Mouse (Mus musculus) limb, embryonic 11.5 days (tissue): ENCODE measurements around the gene Pramel7. TPM values are rescaled to one million over a fixed set of nuclear protein-coding genes. Genes with fewer than 3 reads are reported as not detected.
"Not testable (repeated sequence)": the region's sequence is repeated elsewhere in the genome, so short reads cannot be mapped to it uniquely, and the experiment has no call there.

Source experiments
- ATAC-seq: fragments of 200-750 bp; cut with Nextera tagmentation; 2 replicates; pipeline ENCODE4 v1.8.0; 2017; ENCODE audit warnings: low read depth; ENCODE audit not compliant: insufficient number of reproducible peaks, low FRiP score, low TSS enrichment
- DNase-seq: peaks from one replicate; pipeline ENCODE4 v3.0.0-alpha.2; 2015; ENCODE audit warnings: low spot score
- H3K27ac ChIP-seq: fragments of 300-500 bp; sonication (generic); replicated peaks from 2 replicates; pipeline ENCODE4 v1.5.1; 2014; ENCODE audit warnings: low read depth, mild to moderate bottlenecking, low read length
- H3K27me3 ChIP-seq: fragments of 300-500 bp; sonication (generic); 2 replicates; pipeline ENCODE4 v1.6.1; 2014; ENCODE audit warnings: mild to moderate bottlenecking, low read length, mixed read lengths; ENCODE audit not compliant: control insufficient read depth, insufficient read depth
- H3K36me3 ChIP-seq: fragments of 300-500 bp; sonication (generic); 2 replicates; pipeline ENCODE4 v1.6.1; 2014; ENCODE audit warnings: mild to moderate bottlenecking, low read length, moderate library complexity, mixed read lengths; ENCODE audit not compliant: control insufficient read depth, insufficient read depth
- H3K4me1 ChIP-seq: fragments of 300-500 bp; sonication (generic); 2 replicates; pipeline ENCODE4 v1.6.1; 2014; ENCODE audit warnings: low read length, mixed read lengths; ENCODE audit not compliant: control insufficient read depth, insufficient read depth
- H3K4me2 ChIP-seq: fragments of 300-500 bp; sonication (generic); 2 replicates; pipeline ENCODE4 v1.6.1; 2014; ENCODE audit warnings: low read depth, mild to moderate bottlenecking, moderate library complexity; ENCODE audit not compliant: severe bottlenecking
- H3K4me3 ChIP-seq: fragments of 300-500 bp; sonication (generic); 2 replicates; pipeline ENCODE4 v1.5.1; 2014; ENCODE audit warnings: low read depth, low read length
- H3K9ac ChIP-seq: fragments of 300-500 bp; sonication (generic); 2 replicates; pipeline ENCODE4 v1.6.1; 2014; ENCODE audit warnings: mild to moderate bottlenecking, low read length
- H3K9me3 ChIP-seq: fragments of 300-500 bp; sonication (generic); 2 replicates; pipeline ENCODE4 v1.6.1; 2016; ENCODE audit warnings: low read length; ENCODE audit not compliant: control insufficient read depth
- WGBS: fragments of 180-500 bp; shearing (Covaris S2); extraction: QIAGEN DNeasy Blood & Tissue Kit; methylation state at CpG from one replicate; pipeline ENCODE4 v1.1.7; 2014; 5-methylcytosine and 5-hydroxymethylcytosine counted together
- polyA plus RNA-seq: library from polyadenylated mRNA; unstranded; fragments of >200 nt; fragmentation: Nextera tagmentation; extraction: Ambion mirVana; gene quantifications from 2 replicates; pipeline ENCODE4 v1.2.1, GENCODE M21; 2014

Gene Pramel7
- polyA plus RNA-seq: not detected in 2 replicates

DNA sequence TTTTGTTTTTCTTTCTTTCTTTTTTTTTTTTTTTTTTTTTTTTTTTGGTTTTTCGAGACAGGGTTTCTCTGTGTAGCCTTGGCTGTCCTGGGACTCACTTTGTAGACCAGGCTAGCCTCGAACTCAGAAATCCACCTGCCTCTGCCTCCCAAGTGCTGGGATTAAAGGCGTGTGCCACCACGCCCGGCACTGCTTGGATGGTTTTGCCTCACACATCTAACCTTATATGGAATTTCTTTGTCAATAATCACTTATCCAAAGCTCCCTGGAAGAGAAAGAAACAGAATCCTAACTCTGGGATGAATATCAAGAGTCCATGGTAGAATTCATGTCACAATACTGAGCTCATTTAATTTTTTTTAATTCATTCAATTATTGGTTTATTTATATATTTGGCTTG is at the start of gene Pramel7:
Pramel7 (minus strand) TSS at position 101 of the 400 bp plus-strand sequence.
- not testable (repeated sequence) for H3K27me3 ChIP-seq, H3K4me1 ChIP-seq, H3K36me3 ChIP-seq, H3K4me2 ChIP-seq, H3K4me3 ChIP-seq, H3K27ac ChIP-seq, DNase-seq, H3K9me3 ChIP-seq, ATAC-seq, H3K9ac ChIP-seq
- 91% methylated on average over 4 of the region's 5 CpGs for WGBS

GRCm38 (mm10) chr2:87545442-87545841 is 48.5 kb upstream of the Pramel7 start, which contains the start of gene Olfr1128:
Gene Olfr1128 (minus strand): TSS chr2:87545542.
- no peak for DNase-seq
- Histone ChIP-seq H3K4me3 (no peak within 1 kb of the TSS), H3K4me1 (no peaks in the 10 kb centered on the region), H3K4me2 (no peak within 1 kb of the TSS), H3K27ac (no peak within 1 kb of the TSS), H3K9me3 (no peaks in the 10 kb centered on the region), H3K9ac (no peak within 1 kb of the TSS), H3K36me3 (no peaks in the 10 kb centered on the region), H3K27me3 (no peaks in the 10 kb centered on the region)
- ATAC-seq: no peak
- WGBS: 94% methylated on average over 1 of the region's 1 CpGs

DNA sequence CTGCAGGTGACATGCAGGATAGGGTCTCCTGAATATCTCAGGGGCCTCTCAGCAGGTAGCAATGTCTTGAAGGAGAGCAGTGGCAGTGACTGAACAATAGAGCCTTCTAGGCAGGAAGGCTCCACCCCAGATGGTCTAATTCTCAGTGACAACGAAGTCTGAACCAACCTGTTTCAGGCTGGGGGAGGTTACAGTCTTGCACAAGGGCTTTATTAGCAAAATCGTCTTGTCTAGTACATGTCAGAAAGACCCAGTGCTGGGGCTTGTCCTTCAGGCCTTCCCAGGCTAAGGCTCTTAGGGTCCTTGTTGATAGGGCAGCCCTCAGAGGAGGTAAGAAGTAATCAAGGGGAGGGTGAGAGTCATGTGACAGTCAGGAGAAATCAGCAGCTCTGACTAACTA is 37.9 kb upstream of the Pramel7 start:
- Histone ChIP-seq H3K4me1 (no peaks in the 10 kb centered on the region), H3K27me3 (no peaks in the 10 kb centered on the region), H3K27ac (no peak overlapping the region), H3K9ac (no peak overlapping the region), H3K9me3 (no peaks in the 10 kb centered on the region), H3K4me2 (no peak overlapping the region), H3K36me3 (no peaks in the 10 kb centered on the region), H3K4me3 (no peak overlapping the region)
- 74% methylated on average over 2 of the region's 2 CpGs for WGBS
- ATAC-seq (no peak), DNase-seq (no peak)

DNA sequence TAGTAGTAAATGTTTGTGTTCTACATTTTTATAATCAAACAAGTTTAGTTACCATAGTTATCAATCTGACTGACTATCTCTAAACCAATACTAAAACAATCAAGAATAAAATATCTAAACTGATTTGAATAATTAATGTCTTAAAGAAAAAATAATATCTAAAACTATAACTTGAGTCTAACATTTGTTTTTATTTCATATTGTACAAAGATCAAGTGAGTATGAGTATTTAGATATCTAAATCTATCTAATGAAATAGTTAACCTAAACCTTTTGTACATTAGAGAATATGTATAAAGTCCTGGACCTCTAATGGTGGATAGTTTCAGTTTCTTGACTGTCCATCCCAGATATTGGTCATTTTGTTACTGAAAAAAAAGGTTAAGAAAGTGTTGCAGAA is 34.6 kb upstream of the Pramel7 start, which contains the start of gene Olfr153:
Olfr153 (plus strand) TSS at position 301 of the 400 bp plus-strand sequence.
- H3K9ac ChIP-seq: no peak within 1 kb of the TSS
- H3K4me3 ChIP-seq: no peak within 1 kb of the TSS
- H3K36me3 ChIP-seq: no peaks in the 10 kb centered on the region
- H3K9me3 ChIP-seq: no peaks in the 10 kb centered on the region
- no peaks in the 10 kb centered on the region for H3K4me1 ChIP-seq
- H3K4me2 ChIP-seq: no peak within 1 kb of the TSS
- ATAC-seq (no peak), DNase-seq (no peak)
- H3K27me3 ChIP-seq: no peaks in the 10 kb centered on the region
- H3K27ac ChIP-seq: no peak within 1 kb of the TSS

DNA sequence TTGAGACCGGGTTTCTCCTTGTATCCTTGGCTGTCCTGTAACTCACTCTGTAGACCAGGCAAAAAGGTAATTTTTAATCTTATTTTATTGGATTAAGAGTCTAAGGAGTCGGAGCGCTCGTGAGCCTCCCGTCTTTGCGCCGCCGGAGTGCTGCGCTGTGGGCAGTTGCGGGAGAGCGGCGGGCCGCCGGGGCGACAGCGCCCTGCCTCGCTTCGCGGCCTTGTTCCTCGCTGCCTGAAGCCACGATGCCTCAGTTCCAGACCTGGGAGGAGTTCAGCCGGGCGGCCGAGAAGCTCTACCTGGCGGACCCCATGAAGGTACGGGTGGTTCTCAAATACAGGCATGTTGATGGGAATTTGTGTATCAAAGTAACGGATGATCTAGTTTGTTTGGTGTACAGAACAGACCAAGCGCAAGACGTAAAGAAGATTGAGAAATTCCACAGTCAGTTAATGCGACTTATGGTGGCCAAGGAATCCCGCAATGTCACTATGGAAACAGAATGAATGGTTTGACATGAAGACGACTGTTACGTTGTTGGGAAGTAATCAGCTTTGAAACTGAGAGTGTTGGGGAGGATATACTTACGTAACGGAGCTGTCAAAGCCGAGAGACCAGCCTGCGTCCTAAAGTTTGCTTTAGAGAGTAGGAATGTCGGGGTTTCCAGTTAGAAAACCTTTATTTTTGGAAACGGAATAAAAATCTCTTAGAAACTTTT is 29.2 kb upstream of the Pramel7 start:
- not testable (repeated sequence) for ATAC-seq, H3K4me3 ChIP-seq
- WGBS: 33% methylated on average over 38 of the region's 39 CpGs

DNA sequence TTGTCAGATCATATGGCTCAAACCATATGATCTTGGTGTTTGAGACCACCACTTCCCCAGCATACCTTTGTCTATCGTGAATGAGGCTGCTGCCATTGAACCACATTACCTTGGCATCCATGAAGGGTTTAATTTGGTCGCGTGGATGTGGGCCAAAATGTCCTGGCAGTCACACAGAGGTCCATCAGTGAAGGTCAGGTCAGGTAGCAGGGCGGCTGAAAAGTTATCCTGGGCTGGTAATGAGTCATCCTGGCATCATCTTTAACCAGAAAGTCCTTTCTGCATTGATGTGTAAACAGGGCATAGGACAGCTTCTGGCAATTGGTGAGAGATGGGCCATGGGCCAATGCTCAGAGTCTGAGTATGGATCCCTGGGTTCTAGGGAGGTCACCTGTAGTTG is 23.8 kb upstream of the Pramel7 start:
- no peak for ATAC-seq

More for the DNA sequence above, 29.2 kb upstream of the Pramel7 start:
- H3K36me3 ChIP-seq, H3K9ac ChIP-seq, H3K27me3 ChIP-seq, H3K9me3 ChIP-seq, DNase-seq, H3K27ac ChIP-seq, H3K4me1 ChIP-seq: not testable (repeated sequence)
- H3K4me2 ChIP-seq: 0 out of 2 replicates have a peak overlapping the region, but pooled peaks have one; percentile 15

DNA sequence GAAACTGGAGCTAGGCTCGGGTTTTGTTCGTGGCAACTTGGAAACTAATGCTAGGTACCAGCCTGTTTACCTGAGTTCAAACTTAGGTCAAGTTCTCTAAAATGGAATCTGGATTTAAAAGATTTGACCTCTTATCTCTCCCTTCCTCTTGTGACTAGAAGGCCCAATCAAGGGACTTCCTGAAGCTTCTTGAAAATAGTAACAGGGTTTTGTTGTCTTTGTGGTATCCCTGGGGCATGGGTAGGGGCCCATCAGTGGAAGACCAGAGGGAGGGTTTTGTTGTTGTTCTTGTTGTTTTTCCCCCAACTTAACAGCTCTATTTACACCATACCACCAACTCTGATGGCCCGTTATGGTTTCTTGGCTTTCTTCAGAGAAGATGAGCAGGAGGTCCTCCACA is 19.7 kb upstream of the Pramel7 start:
- Histone ChIP-seq H3K9ac (no peak overlapping the region), H3K27ac (no peak overlapping the region), H3K9me3 (no peaks in the 10 kb centered on the region), H3K4me2 (no peak overlapping the region), H3K36me3 (no peaks in the 10 kb centered on the region), H3K4me3 (no peak overlapping the region), H3K4me1 (no peaks in the 10 kb centered on the region), H3K27me3 (no peaks in the 10 kb centered on the region)
- ATAC-seq (no peak), DNase-seq (no peak)
- WGBS: 84% methylated on average over 3 of the region's 3 CpGs

More for the DNA sequence above, 23.8 kb upstream of the Pramel7 start:
- no peak overlapping the region for H3K9ac ChIP-seq
- no peak for DNase-seq
- 89% methylated on average over 4 of the region's 4 CpGs for WGBS
- H3K9me3 ChIP-seq: no peaks in the 10 kb centered on the region
- no peak overlapping the region for H3K4me3 ChIP-seq
- H3K36me3 ChIP-seq: no peaks in the 10 kb centered on the region
- H3K27ac ChIP-seq: no peak overlapping the region
- H3K27me3 ChIP-seq: no peaks in the 10 kb centered on the region
- no peaks in the 10 kb centered on the region for H3K4me1 ChIP-seq
- no peak overlapping the region for H3K4me2 ChIP-seq

DNA sequence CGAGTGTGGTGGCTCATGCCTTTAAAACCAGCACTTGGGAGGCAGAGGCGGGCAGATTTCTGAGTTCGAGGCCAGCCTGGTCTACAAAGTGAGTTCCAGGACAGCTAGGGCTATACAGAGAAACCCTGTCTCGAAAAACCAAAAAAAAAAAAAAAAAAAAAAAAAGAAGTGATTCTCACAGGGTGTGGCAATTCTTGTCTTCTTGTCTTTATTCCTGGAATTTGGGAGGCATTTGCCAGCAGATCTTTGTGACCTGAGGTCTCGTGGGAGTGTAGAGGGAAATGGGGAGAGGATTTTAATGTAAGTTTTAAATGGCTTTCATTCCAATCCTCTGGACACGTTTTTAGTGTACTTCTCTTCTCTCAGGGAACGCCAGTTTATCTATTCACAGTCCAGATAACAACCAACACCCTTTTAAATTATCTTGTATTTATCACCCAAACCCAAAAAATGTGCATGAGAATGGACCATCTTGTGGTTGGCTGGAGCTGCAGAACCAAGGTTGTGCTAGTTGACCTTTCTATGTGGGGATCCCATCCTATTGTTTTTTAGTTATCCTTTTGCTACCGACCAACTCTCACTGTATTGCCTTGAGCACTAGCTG is 18.7 kb upstream of the Pramel7 start:
- ATAC-seq: no peak
- 83% methylated on average over 7 of the region's 8 CpGs for WGBS
- no peak overlapping the region for H3K4me3 ChIP-seq
- H3K27me3 ChIP-seq: no peaks in the 10 kb centered on the region
- H3K4me1 ChIP-seq: no peaks in the 10 kb centered on the region
- no peaks in the 10 kb centered on the region for H3K9me3 ChIP-seq
- no peak overlapping the region for H3K4me2 ChIP-seq
- no peak overlapping the region for H3K9ac ChIP-seq
- no peak overlapping the region for H3K27ac ChIP-seq
- H3K36me3 ChIP-seq: no peaks in the 10 kb centered on the region
- no peak for DNase-seq
